Mouse (Mus musculus) forebrain, embryonic 16.5 days (tissue): ENCODE measurements around the gene Hhat. TPM values are rescaled to one million over a fixed set of nuclear protein-coding genes. Genes with fewer than 3 reads are reported as not detected.

Experiments used
- ATAC-seq: fragments of 200-750 bp; cut with Nextera tagmentation; 2 replicates; pipeline ENCODE4 v1.8.0; 2017; ENCODE audit warnings: mild to moderate bottlenecking, moderate library complexity
- H3K27ac ChIP-seq: fragments of 300-500 bp; sonication (generic); 2 replicates; pipeline ENCODE4 v1.5.1; 2014; ENCODE audit warnings: low read length, control low read depth
- H3K27me3 ChIP-seq: fragments of 300-500 bp; sonication (generic); replicated peaks from 2 replicates; pipeline ENCODE4 v1.6.1; 2014; ENCODE audit warnings: low read length; ENCODE audit not compliant: control insufficient read depth, insufficient read depth
- H3K36me3 ChIP-seq: fragments of 300-500 bp; sonication (generic); 2 replicates; pipeline ENCODE4 v1.6.1; 2014; ENCODE audit not compliant: control insufficient read depth, insufficient read depth
- H3K4me1 ChIP-seq: fragments of 300-500 bp; sonication (generic); replicated peaks from 2 replicates; pipeline ENCODE4 v1.6.1; 2014; ENCODE audit warnings: low read length; ENCODE audit not compliant: control insufficient read depth, insufficient read depth
- H3K4me2 ChIP-seq: fragments of 300-500 bp; sonication (generic); 2 replicates; pipeline ENCODE4 v1.6.1; 2014; ENCODE audit warnings: mild to moderate bottlenecking, low read length, control low read depth
- H3K4me3 ChIP-seq: fragments of 300-500 bp; sonication (generic); replicated peaks from 2 replicates; pipeline ENCODE4 v1.5.1; 2014; ENCODE audit warnings: mild to moderate bottlenecking, low read length, control low read depth
- H3K9ac ChIP-seq: fragments of 300-500 bp; sonication (generic); replicated peaks from 2 replicates; pipeline ENCODE4 v1.6.1; 2014; ENCODE audit warnings: low read depth, low read length, control low read depth
- H3K9me3 ChIP-seq: fragments of 300-500 bp; sonication (generic); 2 replicates; pipeline ENCODE4 v1.6.1; 2016; ENCODE audit warnings: low read length; ENCODE audit not compliant: control insufficient read depth
- WGBS: fragments of 180-500 bp; shearing (Covaris S2); extraction: QIAGEN DNeasy Blood & Tissue Kit; methylation state at CpG from one replicate; pipeline ENCODE4 v1.1.7; 2014; 5-methylcytosine and 5-hydroxymethylcytosine counted together
- polyA plus RNA-seq: library from polyadenylated mRNA; unstranded; fragments of >200 nt; fragmentation: Nextera tagmentation; extraction: Ambion mirVana; gene quantifications from 2 replicates; pipeline ENCODE4 v1.2.1, GENCODE M21; 2015

Gene Hhat
- polyA plus RNA-seq, 1 experiment from 2014 or later: 3.6 TPM

GRCm38 (mm10) chr1:192789111-192789522 is 18.1 kb upstream of the Hhat start:
- H3K36me3 ChIP-seq: no peaks in the 10 kb centered on the region
- H3K4me1 ChIP-seq: peaks cover 18% of the 10 kb centered on the region
- H3K9me3 ChIP-seq: no peaks in the 10 kb centered on the region
- peak; percentile 86 for ATAC-seq
- no peak overlapping the region for H3K9ac ChIP-seq
- WGBS: 45% methylated on average over 10 of the region's 10 CpGs
- H3K4me2 ChIP-seq: no peak overlapping the region
- H3K27me3 ChIP-seq: no peaks in the 10 kb centered on the region
- peak overlapping the region; percentile 54 for H3K27ac ChIP-seq
- no peak overlapping the region for H3K4me3 ChIP-seq

GRCm38 (mm10) chr1:192786194-192786593 is 15.2 kb upstream of the Hhat start:
- no peaks in the 10 kb centered on the region for H3K9me3 ChIP-seq
- no peak overlapping the region for H3K27ac ChIP-seq
- no peak overlapping the region for H3K9ac ChIP-seq
- no peak overlapping the region for H3K4me2 ChIP-seq
- ATAC-seq: no peak
- no peaks in the 10 kb centered on the region for H3K27me3 ChIP-seq
- no peaks in the 10 kb centered on the region for H3K36me3 ChIP-seq
- H3K4me3 ChIP-seq: no peak overlapping the region
- 96% methylated on average over 1 of the region's 1 CpGs for WGBS
- H3K4me1 ChIP-seq: peaks cover 8% of the 10 kb centered on the region

- H3K4me3 ChIP-seq: no peak overlapping the region
- peaks cover 8% of the 10 kb centered on the region for H3K4me1 ChIP-seq
- no peaks in the 10 kb centered on the region for H3K9me3 ChIP-seq
- H3K4me2 ChIP-seq: no peak overlapping the region
- no peaks in the 10 kb centered on the region for H3K36me3 ChIP-seq
- no peak for ATAC-seq
- no peak overlapping the region for H3K27ac ChIP-seq
- 55% methylated on average over 17 of the region's 17 CpGs for WGBS
- no peak overlapping the region for H3K9ac ChIP-seq
- H3K27me3 ChIP-seq: no peaks in the 10 kb centered on the region
These were observed 14.3 kb upstream of the Hhat start for GRCm38 (mm10) chr1:192785046-192785961.

- Histone ChIP-seq H3K9ac (no peak overlapping the region), H3K9me3 (no peaks in the 10 kb centered on the region), H3K36me3 (no peaks in the 10 kb centered on the region), H3K4me2 (no peak overlapping the region), H3K27ac (no peak overlapping the region), H3K4me1 (peaks cover 8% of the 10 kb centered on the region), H3K27me3 (no peaks in the 10 kb centered on the region), H3K4me3 (no peak overlapping the region)
- ATAC-seq: peak; percentile 68
- 22% methylated on average over 4 of the region's 4 CpGs for WGBS
These were observed 13.4 kb upstream of the Hhat start for GRCm38 (mm10) chr1:192784374-192784773.

GRCm38 (mm10) chr1:192781256-192781655 is 10.2 kb upstream of the Hhat start:
- Histone ChIP-seq H3K36me3 (no peaks in the 10 kb centered on the region), H3K27ac (no peak overlapping the region), H3K9me3 (no peaks in the 10 kb centered on the region), H3K27me3 (no peaks in the 10 kb centered on the region), H3K4me3 (no peak overlapping the region), H3K4me1 (peaks cover 8% of the 10 kb centered on the region), H3K4me2 (no peak overlapping the region), H3K9ac (no peak overlapping the region)
- no peak for ATAC-seq

GRCm38 (mm10) chr1:192778869-192779514 is 8.0 kb upstream of the Hhat start:
- Histone ChIP-seq H3K36me3 (no peaks in the 10 kb centered on the region), H3K4me3 (no peak overlapping the region), H3K9me3 (no peaks in the 10 kb centered on the region), H3K27ac (no peak overlapping the region), H3K27me3 (no peaks in the 10 kb centered on the region), H3K4me1 (no peaks in the 10 kb centered on the region), H3K9ac (no peak overlapping the region), H3K4me2 (no peak overlapping the region)
- no peak for ATAC-seq
- 60% methylated on average over 6 of the region's 6 CpGs for WGBS

- no peaks in the 10 kb centered on the region for H3K27me3 ChIP-seq
- no peak overlapping the region for H3K4me3 ChIP-seq
- no peaks in the 10 kb centered on the region for H3K4me1 ChIP-seq
- H3K9me3 ChIP-seq: no peaks in the 10 kb centered on the region
- 91% methylated on average over 4 of the region's 4 CpGs for whole genome bisulfite sequencing
- no peak overlapping the region for H3K9ac ChIP-seq
- no peak overlapping the region for H3K4me2 ChIP-seq
- H3K27ac ChIP-seq: no peak overlapping the region
- H3K36me3 ChIP-seq: no peaks in the 10 kb centered on the region
- ATAC-seq: no peak
These were observed 7.2 kb upstream of the Hhat start for GRCm38 (mm10) chr1:192778206-192778605.

- peak; percentile 90 for ATAC-seq
- H3K4me2 ChIP-seq: peak overlapping the region; percentile 97
- WGBS: 7% methylated on average over 10 of the region's 10 CpGs
These were observed 911 bp downstream of the Hhat start for GRCm38 (mm10) chr1:192770130-192770494.

GRCm38 (mm10) chr1:192765531-192765930 is 5.5 kb downstream of the Hhat start:
- Histone ChIP-seq H3K27ac (no peak overlapping the region), H3K4me3 (no peak overlapping the region), H3K36me3 (no peaks in the 10 kb centered on the region), H3K9me3 (no peaks in the 10 kb centered on the region), H3K4me1 (peaks cover 8% of the 10 kb centered on the region), H3K27me3 (no peaks in the 10 kb centered on the region), H3K4me2 (no peak overlapping the region), H3K9ac (no peak overlapping the region)
- ATAC-seq: no peak
- 40% methylated on average over 4 of the region's 4 CpGs for WGBS

More at GRCm38 (mm10) chr1:192770130-192770494, 911 bp downstream of the Hhat start:
- Histone ChIP-seq H3K27me3 (no peaks in the 10 kb centered on the region), H3K4me1 (peaks cover 10% of the 10 kb centered on the region), H3K9ac (peak overlapping the region; percentile 97), H3K9me3 (no peaks in the 10 kb centered on the region), H3K36me3 (no peaks in the 10 kb centered on the region), H3K27ac (peak overlapping the region; percentile 79), H3K4me3 (peak overlapping the region; percentile 73)
